Mouse (Mus musculus): ENCODE data around the gene Mturn. TPM values are rescaled to one million over a fixed set of nuclear protein-coding genes. Genes with fewer than 3 reads are reported as not detected.

Gene Mturn
- 1 to 10 TPM; 4.8 to 6.6 (median 6.1) TPM for total RNA-seq (2022)

- peak; percentile 99 for DNase-seq (ENCODE audit: low spot score in 2 of 2)
These were observed at the start of gene Mturn for GRCm38 (mm10) chr6:54680891-54681745. Mturn (plus strand) TSS chr6:54681624.

- DNase-seq (ENCODE audit: low spot score in 2 of 2) = no peak
These were observed 41.5 kb upstream of the Mturn start for GRCm38 (mm10) chr6:54639877-54640276.

GRCm38 (mm10) chr6:54641953-54642352 lies 39.5 kb upstream of the Mturn start:
- no peak for DNase-seq (ENCODE audit: low spot score in 2 of 2)

- no peak for DNase-seq (ENCODE audit: low spot score in 2 of 2)
These were observed 38.2 kb upstream of the Mturn start for GRCm38 (mm10) chr6:54643181-54643580.

GRCm38 (mm10) chr6:54655471-54656095 lies 25.8 kb upstream of the Mturn start:
- peak; percentile 5 to 22 for DNase-seq (ENCODE audit: low spot score in 2 of 2)

GRCm38 (mm10) chr6:54657861-54658260 lies 23.6 kb upstream of the Mturn start:
- no peak for DNase-seq (ENCODE audit: low spot score in 2 of 2)

GRCm38 (mm10) chr6:54669868-54670267 lies 11.6 kb upstream of the Mturn start:
- no peak for DNase-seq (ENCODE audit: low spot score in 2 of 2)

GRCm38 (mm10) chr6:54672901-54673300 lies 8.5 kb upstream of the Mturn start:
- no peak for DNase-seq (ENCODE audit: low spot score in 2 of 2)

- DNase-seq (ENCODE audit: low spot score in 2 of 2) = no peak
These were observed 1.7 kb upstream of the Mturn start for GRCm38 (mm10) chr6:54679686-54680085.

GRCm38 (mm10) chr6:54681746-54682428 lies 463 bp downstream of the Mturn start:
- DNase-seq (ENCODE audit: low spot score in 2 of 2) = no peak

- DNase-seq (ENCODE audit: low spot score in 2 of 2) = no peak
These were observed 2.7 kb downstream of the Mturn start for GRCm38 (mm10) chr6:54684085-54684484.

- no peak for DNase-seq (ENCODE audit: low spot score in 2 of 2)
These were observed 3.7 kb downstream of the Mturn start for GRCm38 (mm10) chr6:54685103-54685502.

GRCm38 (mm10) chr6:54685716-54686395 lies 4.4 kb downstream of the Mturn start:
- no peak for DNase-seq (ENCODE audit: low spot score in 2 of 2)

- no peak for DNase-seq (ENCODE audit: low spot score in 2 of 2)
These were observed 5.7 kb downstream of the Mturn start for GRCm38 (mm10) chr6:54686946-54687737.

- no peak for DNase-seq (ENCODE audit: low spot score in 2 of 2)
These were observed 7.3 kb downstream of the Mturn start for GRCm38 (mm10) chr6:54688467-54689323.

- DNase-seq (ENCODE audit: low spot score in 2 of 2) = no peak
These were observed 8.3 kb downstream of the Mturn start for GRCm38 (mm10) chr6:54689686-54690085.

- no peak for DNase-seq (ENCODE audit: low spot score in 2 of 2)
These were observed 9.4 kb downstream of the Mturn start for GRCm38 (mm10) chr6:54690838-54691237.

GRCm38 (mm10) chr6:54691368-54692116 lies 10.1 kb downstream of the Mturn start:
- DNase-seq (ENCODE audit: low spot score in 2 of 2) = no peak

- DNase-seq (ENCODE audit: low spot score in 2 of 2) = no peak
These were observed 10.8 kb downstream of the Mturn start for GRCm38 (mm10) chr6:54692201-54692600.

Data from gastrocnemius, adult 8-10 months (tissue).